Mouse (Mus musculus): ENCODE data around the gene Panx1.

The Panx1 gene

GRCm38 (mm10) chr9:14974251-14975232 is 70.7 kb downstream of the Panx1 start:
- DNase-seq (ENCODE audit: low read depth in 2 of 2, low spot score in 2 of 2), result no peak

- no peak for DNase-seq (ENCODE audit: low read depth in 2 of 2, low spot score in 2 of 2)
Measured at GRCm38 (mm10) chr9:14973762-14974161, 71.5 kb downstream of the Panx1 start.

- DNase-seq (ENCODE audit: low read depth in 2 of 2, low spot score in 2 of 2), result no peak
Measured at GRCm38 (mm10) chr9:14970805-14971525, 74.3 kb downstream of the Panx1 start.

- DNase-seq (ENCODE audit: low read depth in 2 of 2, low spot score in 2 of 2), result no peak
Measured at GRCm38 (mm10) chr9:14970211-14970610, 75.1 kb downstream of the Panx1 start.

- no peak for DNase-seq (ENCODE audit: low read depth in 2 of 2, low spot score in 2 of 2)
Measured at GRCm38 (mm10) chr9:14967598-14967997, 77.7 kb downstream of the Panx1 start.

- DNase-seq (ENCODE audit: low read depth in 2 of 2, low spot score in 2 of 2), result peak; percentile 5 to 9
Measured at GRCm38 (mm10) chr9:14966787-14967186, 78.5 kb downstream of the Panx1 start.

GRCm38 (mm10) chr9:14965368-14965767 is 79.9 kb downstream of the Panx1 start:
- DNase-seq (ENCODE audit: low read depth in 2 of 2, low spot score in 2 of 2), result no peak

- no peak for DNase-seq (ENCODE audit: low read depth in 2 of 2, low spot score in 2 of 2)
Measured at GRCm38 (mm10) chr9:14962769-14963168, 82.5 kb downstream of the Panx1 start.

- no peak for DNase-seq (ENCODE audit: low read depth in 2 of 2, low spot score in 2 of 2)
Measured at GRCm38 (mm10) chr9:14954659-14955058, 90.6 kb downstream of the Panx1 start.
